Mouse (Mus musculus) liver, postnatal 0 days (tissue): ENCODE measurements around the gene Aox2. TPM values are rescaled to one million over a fixed set of nuclear protein-coding genes. Genes with fewer than 3 reads are reported as not detected.

Source experiments
- ATAC-seq: fragments of 200-750 bp; cut with Nextera tagmentation; 2 replicates; pipeline ENCODE4 v1.8.0; 2017; ENCODE audit warnings: mild to moderate bottlenecking, moderate library complexity
- DNase-seq: peaks from one replicate; pipeline ENCODE4 v3.0.0-alpha.2; 2016
- H3K27ac ChIP-seq: fragments of 300-500 bp; sonication (generic); 2 replicates; pipeline ENCODE4 v1.5.1; 2014; ENCODE audit warnings: antibody characterized with exemption, moderate library complexity, mild to moderate bottlenecking, low read depth
- H3K27me3 ChIP-seq: fragments of 300-500 bp; sonication (generic); 2 replicates; pipeline ENCODE4 v1.6.1; 2014; ENCODE audit warnings: low read length, control low read depth, mixed read lengths; ENCODE audit not compliant: insufficient read depth
- H3K36me3 ChIP-seq: fragments of 300-500 bp; sonication (generic); replicated peaks from 2 replicates; pipeline ENCODE4 v1.6.1; 2014; ENCODE audit warnings: mild to moderate bottlenecking, control low read depth, low read length, moderate library complexity, mixed read lengths; ENCODE audit not compliant: insufficient read depth
- H3K4me1 ChIP-seq: fragments of 300-500 bp; sonication (generic); 2 replicates; pipeline ENCODE4 v1.6.1; 2014; ENCODE audit warnings: antibody characterized with exemption, mild to moderate bottlenecking, control low read depth; ENCODE audit not compliant: insufficient read depth
- H3K4me2 ChIP-seq: fragments of 300-500 bp; sonication (generic); 2 replicates; pipeline ENCODE4 v1.6.1; 2014; ENCODE audit warnings: low read depth, mild to moderate bottlenecking, low read length, moderate library complexity, mixed read lengths
- H3K4me3 ChIP-seq: fragments of 300-500 bp; sonication (generic); 2 replicates; pipeline ENCODE4 v1.5.1; 2014; ENCODE audit warnings: low read depth, low read length
- H3K9ac ChIP-seq: fragments of 300-500 bp; sonication (generic); replicated peaks from 2 replicates; pipeline ENCODE4 v1.6.1; 2014; ENCODE audit warnings: mild to moderate bottlenecking, moderate library complexity
- H3K9me3 ChIP-seq: fragments of 300-500 bp; sonication (generic); 2 replicates; pipeline ENCODE4 v1.6.1; 2016; ENCODE audit warnings: mild to moderate bottlenecking, control low read depth, low read length, mixed read lengths
- CTCF ChIP-seq: sonication (generic); IDR thresholded peaks from 2 replicates; pipeline ENCODE4 v1.5.1; 2016; ENCODE audit warnings: antibody characterized with exemption, low read depth
- EP300 ChIP-seq: IDR thresholded peaks from 2 replicates; pipeline ENCODE4 v1.6.1; 2016; ENCODE audit warnings: antibody characterized with exemption, low read depth, mild to moderate bottlenecking
- WGBS: fragments of 180-500 bp; shearing (Covaris S2); extraction: QIAGEN DNeasy Blood & Tissue Kit; methylation state at CpG from one replicate; pipeline ENCODE4 v1.1.7; 2014; ENCODE audit not compliant: insufficient replicate concordance; 5-methylcytosine and 5-hydroxymethylcytosine counted together
- polyA plus RNA-seq: library from polyadenylated mRNA; unstranded; fragments of >200 nt; fragmentation: Nextera tagmentation; extraction: Ambion mirVana; gene quantifications from 2 replicates; pipeline ENCODE4 v1.2.1, GENCODE M21; 2015

Aox2 gene
- polyA plus RNA-seq, 1 experiment from 2014 or later: 0.01 TPM

DNA sequence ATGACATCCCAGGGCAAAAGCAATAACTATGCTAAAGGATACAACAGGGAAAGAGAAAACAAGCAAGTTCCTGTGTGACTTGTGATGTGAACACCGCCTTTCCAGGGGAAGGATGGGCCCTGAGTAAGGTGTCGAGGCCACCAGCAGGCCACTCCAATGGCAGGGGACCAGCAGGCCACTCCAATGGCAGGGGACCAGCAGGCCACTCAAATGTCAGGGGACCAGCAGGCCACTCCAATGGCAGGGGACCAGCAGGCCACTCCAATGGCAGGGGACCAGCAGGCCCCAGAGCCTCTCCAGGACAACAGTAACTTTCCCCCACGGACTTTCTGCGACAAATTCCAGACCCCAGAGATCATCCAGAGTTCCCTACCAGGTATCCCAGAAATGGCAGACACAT lies 2.3 kb downstream of the Aox2 start:
- no peak for TF ChIP-seq CTCF
- TF ChIP-seq EP300: no peak
- Histone ChIP-seq H3K4me1 (no peaks in the 10 kb centered on the region), H3K27me3 (no peaks in the 10 kb centered on the region), H3K9ac (no peak overlapping the region), H3K9me3 (no peaks in the 10 kb centered on the region), H3K36me3 (no peaks in the 10 kb centered on the region), H3K4me2 (no peak overlapping the region), H3K27ac (no peak overlapping the region), H3K4me3 (no peak overlapping the region)
- DNase-seq (no peak), ATAC-seq (no peak)
- WGBS: 79% methylated on average over 4 of the region's 4 CpGs

DNA sequence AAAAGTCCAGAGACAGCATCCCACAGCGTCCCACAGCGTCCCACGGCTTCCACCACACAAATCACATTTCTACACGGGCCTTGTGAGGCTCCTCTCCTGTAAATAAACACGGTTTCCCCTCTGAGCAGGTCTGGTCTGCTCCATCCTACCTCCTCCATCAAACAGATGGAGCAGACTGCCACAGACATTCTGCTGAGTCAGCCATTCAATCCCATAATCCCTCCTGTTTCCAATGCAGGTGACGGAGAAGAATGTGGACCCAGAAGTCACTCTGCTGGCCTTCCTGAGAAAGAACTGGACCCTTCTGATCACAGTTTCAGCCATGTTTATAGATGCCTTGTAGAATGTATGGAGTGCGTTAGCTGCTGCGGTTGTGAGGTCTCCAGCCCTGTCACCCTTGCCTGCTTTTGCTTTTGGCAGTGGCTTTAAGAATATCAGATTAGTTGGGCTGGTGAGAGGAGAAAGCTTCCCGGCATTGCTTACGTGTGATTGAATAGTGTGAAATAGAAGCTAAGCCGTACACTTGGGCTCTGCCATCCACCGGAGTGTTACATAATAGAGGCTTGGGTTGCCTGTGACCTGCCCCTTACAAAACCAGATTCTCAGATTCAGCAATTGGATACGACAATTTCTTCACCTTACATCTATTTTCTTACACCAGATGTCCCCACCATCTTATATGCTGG lies 3.0 kb downstream of the Aox2 start:
- H3K4me2 ChIP-seq: no peak overlapping the region
- H3K27ac ChIP-seq: no peak overlapping the region
- no peaks in the 10 kb centered on the region for H3K27me3 ChIP-seq
- no peaks in the 10 kb centered on the region for H3K4me1 ChIP-seq
- ATAC-seq: no peak
- H3K4me3 ChIP-seq: no peak overlapping the region
- no peak overlapping the region for H3K9ac ChIP-seq
- H3K36me3 ChIP-seq: no peaks in the 10 kb centered on the region
- 75% methylated on average over 13 of the region's 13 CpGs for WGBS
- no peak for TF ChIP-seq CTCF
- TF ChIP-seq EP300: no peak
- DNase-seq: no peak
- H3K9me3 ChIP-seq: no peaks in the 10 kb centered on the region

DNA sequence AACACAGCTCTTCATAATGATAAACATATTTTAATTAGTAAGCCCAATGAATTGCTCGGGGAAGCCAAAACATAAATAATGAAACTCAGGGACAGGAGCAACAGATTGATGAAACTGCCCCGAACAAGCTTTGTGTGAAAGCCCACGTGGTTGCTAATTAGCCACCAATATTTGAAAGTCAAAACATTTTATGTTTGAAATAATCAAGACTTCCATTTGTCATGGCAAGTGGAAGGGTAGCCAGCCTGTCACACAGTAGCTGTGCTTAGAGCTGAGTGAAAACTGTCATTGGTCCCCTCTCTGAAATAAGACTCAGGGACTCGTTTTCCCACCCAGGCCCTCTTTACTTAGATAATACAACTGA lies 3.5 kb downstream of the Aox2 start:
- TF ChIP-seq CTCF (no peak), EP300 (no peak)
- no peak for ATAC-seq
- Histone ChIP-seq H3K9ac (no peak overlapping the region), H3K27ac (no peak overlapping the region), H3K4me1 (no peaks in the 10 kb centered on the region), H3K4me3 (no peak overlapping the region), H3K27me3 (no peaks in the 10 kb centered on the region), H3K4me2 (no peak overlapping the region), H3K36me3 (no peaks in the 10 kb centered on the region), H3K9me3 (no peaks in the 10 kb centered on the region)
- 66% methylated on average over 4 of the region's 4 CpGs for WGBS
- no peak for DNase-seq

DNA sequence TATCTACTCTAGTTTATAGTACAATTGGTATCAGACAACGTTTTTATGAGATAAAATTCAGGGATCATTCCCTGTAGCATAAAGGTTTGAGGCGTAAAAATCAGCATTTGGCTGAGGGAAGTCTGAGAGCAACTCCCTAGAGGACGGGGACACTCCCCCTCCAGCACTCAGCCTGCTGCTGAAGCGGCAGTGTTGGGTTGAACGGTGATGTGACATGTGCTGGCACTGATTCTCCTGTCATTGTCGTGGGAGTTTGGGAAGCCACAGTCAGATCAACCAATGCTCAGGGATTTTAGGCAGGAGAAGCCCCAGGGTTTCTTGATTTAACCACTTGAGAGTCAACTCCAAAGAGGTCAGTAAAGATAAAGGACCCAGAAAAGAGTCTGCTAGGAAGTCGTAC lies 6.4 kb downstream of the Aox2 start:
- DNase-seq: no peak
- Histone ChIP-seq H3K27ac (no peak overlapping the region), H3K9ac (no peak overlapping the region), H3K36me3 (no peaks in the 10 kb centered on the region), H3K9me3 (no peaks in the 10 kb centered on the region), H3K4me2 (no peak overlapping the region), H3K27me3 (no peaks in the 10 kb centered on the region), H3K4me3 (no peak overlapping the region), H3K4me1 (no peaks in the 10 kb centered on the region)
- 50% methylated on average over 7 of the region's 7 CpGs for WGBS
- TF ChIP-seq CTCF (no peak), EP300 (no peak)
- ATAC-seq: no peak

DNA sequence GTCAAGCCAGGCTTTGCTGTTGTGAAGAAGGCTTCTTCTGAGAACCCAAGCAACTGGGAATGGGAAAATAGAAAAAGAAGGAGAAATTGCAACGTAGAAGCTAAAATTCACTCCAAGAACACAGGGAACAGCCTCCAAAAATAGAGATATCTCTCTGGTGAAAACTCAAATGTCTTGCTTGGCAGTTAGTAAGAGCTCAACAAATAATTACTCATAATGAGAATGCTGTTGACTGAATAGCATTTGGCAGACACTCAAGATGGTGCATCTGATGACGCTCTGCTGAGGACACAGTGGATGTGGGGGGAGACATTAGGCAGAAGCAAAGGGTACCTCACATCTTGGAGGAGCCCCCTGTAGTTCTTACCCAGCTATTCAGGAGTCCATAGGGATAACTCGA lies 10.0 kb downstream of the Aox2 start:
- Histone ChIP-seq H3K9ac (no peak overlapping the region), H3K27me3 (no peaks in the 10 kb centered on the region), H3K36me3 (no peaks in the 10 kb centered on the region), H3K4me3 (no peak overlapping the region), H3K4me1 (no peaks in the 10 kb centered on the region), H3K9me3 (no peaks in the 10 kb centered on the region), H3K4me2 (no peak overlapping the region), H3K27ac (no peak overlapping the region)
- no peak for ATAC-seq
- DNase-seq: no peak
- TF ChIP-seq EP300: no peak
- TF ChIP-seq CTCF: no peak
- 80% methylated on average over 3 of the region's 3 CpGs for WGBS

DNA sequence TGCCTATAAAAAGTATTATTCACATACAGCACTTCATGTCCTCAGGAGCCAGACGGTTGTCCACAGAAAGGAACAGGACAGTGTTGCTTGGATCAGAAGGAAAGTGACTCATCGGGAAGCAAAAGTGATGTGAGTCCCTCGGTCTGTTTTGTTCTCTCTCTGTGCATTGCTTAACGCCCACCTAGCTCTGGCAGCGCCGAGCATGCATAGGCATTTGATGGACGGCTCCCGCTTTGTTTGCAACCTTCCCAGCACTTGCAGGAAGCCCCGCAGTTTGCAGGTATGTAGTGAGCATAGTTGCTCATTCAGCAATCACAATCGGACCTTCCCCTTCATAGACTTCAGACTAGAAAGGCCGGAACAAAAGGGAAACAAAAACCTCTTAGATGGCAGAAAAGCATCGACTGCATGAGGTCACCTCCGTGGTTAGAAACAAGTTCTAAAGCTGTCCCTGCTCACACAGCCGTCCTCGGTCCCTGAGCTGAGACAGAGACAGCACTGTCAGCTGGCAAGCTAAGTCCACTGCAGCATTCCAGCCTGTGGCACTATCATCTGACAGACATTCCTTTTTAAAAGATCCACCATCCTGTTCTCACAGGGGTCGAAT lies 11.8 kb downstream of the Aox2 start:
- no peaks in the 10 kb centered on the region for H3K9me3 ChIP-seq
- no peak overlapping the region for H3K4me3 ChIP-seq
- H3K4me2 ChIP-seq: no peak overlapping the region
- H3K27ac ChIP-seq: no peak overlapping the region
- H3K27me3 ChIP-seq: no peaks in the 10 kb centered on the region
- WGBS: 42% methylated on average over 16 of the region's 16 CpGs
- no peak overlapping the region for H3K9ac ChIP-seq
- DNase-seq (no peak), ATAC-seq (no peak)
- TF ChIP-seq EP300 (no peak), CTCF (no peak)
- no peaks in the 10 kb centered on the region for H3K36me3 ChIP-seq
- H3K4me1 ChIP-seq: no peaks in the 10 kb centered on the region
